Mouse (Mus musculus) limb, embryonic 11.5 days (tissue): ENCODE data around the gene Synj2bp. TPM values are rescaled to one million over a fixed set of nuclear protein-coding genes. Genes with fewer than 3 reads are reported as not detected.

Experiments used
- polyA plus RNA-seq: library from polyadenylated mRNA; unstranded; fragments of >200 nt; fragmentation: Nextera tagmentation; extraction: Ambion mirVana; gene quantifications from 2 replicates; pipeline ENCODE4 v1.2.1, GENCODE M21; 2014

Gene Synj2bp
- polyA plus RNA-seq, 1 experiment from 2014 or later: 31.0 TPM

Other genes starting within 250 kb of the Synj2bp start
- gene Slc8a3, start 199.7 kb downstream of the Synj2bp start, polyA plus RNA-seq: 0.84 and 0.91 TPM in 2 replicates
- gene Gm4787, start 153.4 kb downstream of the Synj2bp start, polyA plus RNA-seq: 0.31 and 0.45 TPM in 2 replicates
- 0.68 and 0.81 TPM in 2 replicates for gene Adam4, start 111.0 kb downstream of the Synj2bp start, polyA plus RNA-seq
- 103 and 117 TPM in 2 replicates for gene Cox16, start 47.8 kb downstream of the Synj2bp start, polyA plus RNA-seq
- 32.7 and 39.4 TPM in 2 replicates for gene Gm20498, start within 50 bp of the Synj2bp start, polyA plus RNA-seq
- 0.24 and 0.32 TPM in 2 replicates for gene Adam21, start 35.6 kb upstream of the Synj2bp start, polyA plus RNA-seq
- 98.9 and 99.5 TPM in 2 replicates for gene Med6, start 62.1 kb upstream of the Synj2bp start, polyA plus RNA-seq
- gene Ttc9, start 98.3 kb upstream of the Synj2bp start, polyA plus RNA-seq: 0.35 and 0.54 TPM in 2 replicates
- gene Map3k9, start 248.3 kb upstream of the Synj2bp start, polyA plus RNA-seq: 0.60 and 0.61 TPM in 2 replicates